Mouse (Mus musculus): ENCODE measurements around the gene Eif1ad.
A peak's percentile ranks its signal among the peaks of the same experiment; 100 is the strongest.

DNA sequence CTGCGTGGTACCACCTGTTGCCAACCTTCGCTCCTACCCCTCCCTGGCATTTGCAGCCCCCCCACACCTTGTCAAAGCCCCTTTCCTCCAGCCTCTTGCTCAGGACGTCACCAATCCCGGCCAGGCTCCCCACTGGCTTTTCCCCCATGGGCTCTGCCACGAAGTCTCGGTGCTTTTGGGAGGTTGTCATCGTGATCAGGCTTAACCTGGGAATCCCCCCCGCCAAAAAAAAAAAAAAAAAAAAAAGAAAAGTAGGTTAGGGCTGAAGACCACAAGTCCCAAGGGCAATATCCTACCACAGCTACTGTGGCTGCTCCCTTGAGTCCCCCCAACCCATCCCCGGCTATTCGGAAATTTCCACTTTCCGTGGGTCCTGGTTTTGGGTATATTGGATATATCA, 790 bp upstream of the Eif1ad start:
- no peak for TF ChIP-seq CEBPB (IDR thresholded peaks at IDR 0.05; ENCODE audit: insufficient read depth, poor library complexity, severe bottlenecking)
- no peak for TF ChIP-seq E2F4 (IDR thresholded peaks at IDR 0.05; ENCODE audit: insufficient read depth)
- TF ChIP-seq POLR2A (IDR thresholded peaks at IDR 0.05; ENCODE audit: insufficient read length, low read depth): peak; percentile 12
- no peak for TF ChIP-seq USF1 (IDR thresholded peaks at IDR 0.05; ENCODE audit: low read depth)
- no peak for TF ChIP-seq TCF12 (IDR thresholded peaks at IDR 0.05; ENCODE audit: insufficient read depth, poor library complexity, severe bottlenecking)
- TF ChIP-seq REST (IDR thresholded peaks at IDR 0.05; ENCODE audit: insufficient read depth, insufficient read length): no peak
- peak in 1 of 3 experiments; percentile 24 for TF ChIP-seq MYOD1 (IDR thresholded peaks at IDR 0.05; ENCODE audit: control insufficient read depth in 1 of 3, insufficient read length in 2 of 3, low read depth in 2 of 3)
- no peak for TF ChIP-seq TCF3 (IDR thresholded peaks at IDR 0.05; ENCODE audit: insufficient read length, low read depth)
- TF ChIP-seq POLR2AphosphoS2 (IDR thresholded peaks at IDR 0.05; ENCODE audit: insufficient read length, low read depth): peak; percentile 23
- TF ChIP-seq MAX (IDR thresholded peaks at IDR 0.05; ENCODE audit: low read depth): no peak
- TF ChIP-seq MYOG (IDR thresholded peaks at IDR 0.05; ENCODE audit: control insufficient read depth in 1 of 3, insufficient read depth in 1 of 3, insufficient read length in 2 of 3, low read depth in 2 of 3): no peak
